In the genomic region with DNA sequence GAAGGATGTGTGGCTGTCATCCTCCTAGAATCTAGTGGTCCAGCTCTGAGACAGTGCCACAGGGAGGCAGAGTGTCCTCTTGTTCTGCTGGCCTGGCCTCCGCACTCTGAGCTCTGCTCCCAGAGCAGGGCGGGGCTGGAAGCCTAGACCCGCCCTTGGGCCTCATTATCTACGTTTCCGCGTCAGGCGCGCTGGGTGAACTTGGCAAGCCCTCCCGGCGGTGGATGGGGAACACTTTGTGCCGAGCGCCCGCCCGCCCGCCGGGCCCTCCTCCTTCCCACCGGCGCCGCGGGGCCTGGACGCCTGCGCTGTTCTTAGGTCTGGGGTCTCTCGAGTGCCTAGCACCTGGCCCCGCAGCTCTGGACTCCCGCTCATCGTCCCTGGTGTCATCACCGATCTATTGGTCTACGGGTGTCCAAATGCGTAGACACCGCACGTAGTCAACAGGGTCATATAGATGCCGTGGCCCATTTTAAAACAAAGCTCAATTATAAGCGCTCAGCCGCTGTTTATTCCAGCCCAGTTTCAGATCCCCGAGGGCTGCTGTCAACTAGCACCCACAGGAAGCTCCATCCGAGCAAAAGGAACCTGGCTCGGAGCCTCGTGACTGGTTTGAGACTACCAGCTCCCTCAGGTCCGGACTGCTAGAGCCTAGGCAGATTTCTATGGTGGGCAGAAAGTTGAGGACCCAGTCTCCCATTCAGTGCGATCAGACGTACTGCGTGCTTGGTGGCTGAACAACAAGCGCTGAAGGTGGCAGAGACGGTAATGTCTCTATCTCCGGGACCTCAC, we compare ENCODE assay signal across 8 mouse cellular contexts. TPM values are rescaled to one million over a fixed set of nuclear protein-coding genes. Genes with fewer than 3 reads are reported as not detected.
DNase-seq lines count a peak whose midpoint lies in the region; ATAC-seq lines count a peak whose summit lies in the region.

No protein-coding gene starts in this region.

- ATAC-seq in inflammation-experienced regulatory T-cells, adult 6 months: peak; percentile 83

- DNase-seq in adrenal gland, adult (ENCODE audit: inconsistent age in 2 of 2, low spot score in 1 of 2): peak; percentile 96 to 97
- peak; percentile 85 for DNase-seq in embryo, embryonic 10.5 days (ENCODE audit: low spot score)
- peak; percentile 88 for DNase-seq in gastrocnemius, postnatal 14 days
- DNase-seq in left cerebral cortex, adult 8-10 months (ENCODE audit: low spot score in 2 of 2): peak; percentile 57 to 76
- peak; percentile 52 for DNase-seq in retina, postnatal 7 days (ENCODE audit: low read depth, low spot score)
- peak; percentile 88 for DNase-seq in urinary bladder, adult 2 months (ENCODE audit: low spot score)

- H3K36me3 ChIP-seq in macrophage (ENCODE audit: inconsistent target): no peaks in the 10 kb centered on the region

- no peaks in the 10 kb centered on the region for H3K79me2 ChIP-seq in macrophage (ENCODE audit: inconsistent target)

- no peak overlapping the region for H3K27ac ChIP-seq in macrophage

- H3K4me3 ChIP-seq in macrophage (ENCODE audit: inconsistent target): peak overlapping the region; percentile 17

- intact Hi-C loops in gastrocnemius, postnatal 14 days (cut with DNase I; ENCODE audit: low total_unique reads): loop anchor here (10.0 kb wide), 1 partner anchor 95 kb away; no protein-coding TSS in a partner anchor

- WGBS in macrophage (ENCODE audit: missing documents): under 1% methylated on average over 45 of the region's 45 CpGs

RNA-seq across cellular contexts. Expression of a gene that starts 3.6 kb away (rescaled TPM):
- under 1 TPM; 0.27 to 0.43 TPM for total RNA-seq in gastrocnemius, postnatal 14 days (2021)
- not detected for polyA plus RNA-seq in inflammation-experienced regulatory T-cells, adult 6 months (2017; shearing (Covaris generic))
- total RNA-seq in left cerebral cortex, adult 8-10 months (2022): 1 to 10 TPM; 3.3 to 4.4 (median 3.8) TPM
- under 1 TPM in 1 of 26 experiments, not detected in 25; 0.44 TPM for total RNA-seq in macrophage (2018; cell fraction: chromatin; rRNA removed)
- not detected for total RNA-seq in macrophage (2018; cell fraction: cytosol; rRNA removed)
- total RNA-seq in macrophage (2018; cell fraction: nucleus; rRNA removed): not detected
- not detected in 3 replicates for polyA plus RNA-seq in macrophage (2018)
- 12.0 and 14.6 TPM in 2 replicates for polyA plus RNA-seq in urinary bladder, adult 2 months (2012; rRNA removed)

RNA-seq across cellular contexts. Expression of a gene that starts 19.9 kb away (rescaled TPM):
- total RNA-seq in gastrocnemius, postnatal 14 days (2021): 1 to 10 TPM; 5.1 to 5.7 TPM
- 1 to 10 TPM; 3.0 to 6.2 (median 4.3) TPM for polyA plus RNA-seq in inflammation-experienced regulatory T-cells, adult 6 months (2017; shearing (Covaris generic))
- 10 to 100 TPM; 15.5 to 18.9 (median 16.8) TPM for total RNA-seq in left cerebral cortex, adult 8-10 months (2022)
- total RNA-seq in macrophage (2018; cell fraction: chromatin; rRNA removed): 10 to 100 TPM; 19.8 to 90.3 (median 41.1) TPM
- total RNA-seq in macrophage (2018; cell fraction: cytosol; rRNA removed): 1 to 10 TPM; 1.8 to 5.5 (median 3.9) TPM
- total RNA-seq in macrophage (2018; cell fraction: nucleus; rRNA removed): 10 to 100 TPM in 22 of 26 experiments, 1 to 10 TPM in 4; 7.5 to 38.2 (median 19.0) TPM
- polyA plus RNA-seq in macrophage (2018): 1.9 to 4.5 TPM (median 3.0 TPM) in 3 replicates
- polyA plus RNA-seq in urinary bladder, adult 2 months (2012; rRNA removed): 4.2 and 5.0 TPM in 2 replicates

Comparison
In these comparisons a context has a peak if more than half of its experiments do, and no peak if none do; other contexts are left out.
1. RNA of a gene that starts 3.6 kb away (polyA plus RNA-seq): 12.0 to 14.6 TPM in urinary bladder, adult 2 months; not detected in inflammation-experienced regulatory T-cells, adult 6 months and not detected in macrophage; every median in the first group is over 10 times any median in the second.
2. Peak in every context shown above with its lines, with median percentiles within 50 percentile points of each other: DNase-seq.